Mouse (Mus musculus): ENCODE data around the gene Mybpc1. TPM values are rescaled to one million over a fixed set of nuclear protein-coding genes. Genes with fewer than 3 reads are reported as not detected.

The Mybpc1 gene
- polyA plus RNA-seq, 1 experiment from 2014 or later = 11.4 TPM

DNA sequence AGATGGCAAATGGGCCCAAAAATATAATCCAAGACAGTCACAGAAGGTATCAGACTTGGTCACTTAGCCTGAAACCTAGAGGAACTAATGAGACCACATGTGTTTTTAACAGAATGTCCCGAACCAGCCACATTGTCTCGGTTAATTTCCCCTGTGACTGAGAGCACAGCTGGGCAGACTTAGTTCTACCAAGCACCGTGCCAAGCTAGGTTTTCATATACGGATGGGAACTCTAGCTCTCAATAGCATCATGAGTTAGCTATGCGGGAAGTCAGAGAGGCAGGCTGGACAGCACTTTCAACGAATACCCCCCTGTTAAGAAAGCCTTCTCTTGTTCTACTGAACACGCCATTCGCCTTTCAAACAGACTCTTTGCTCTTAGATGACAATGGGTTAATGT, 1.1 kb upstream of the Mybpc1 start:
- no peaks in the 10 kb centered on the region for H3K9me3 ChIP-seq (replicated peaks)
- no peak for ATAC-seq (ENCODE audit: insufficient read depth)
- H3K9ac ChIP-seq = no peak overlapping the region
- H3K27ac ChIP-seq (replicated peaks) = no peak overlapping the region
- 67% methylated on average over 8 of the region's 8 CpGs for WGBS (ENCODE audit: insufficient replicate concordance)
- H3K4me2 ChIP-seq = no peak overlapping the region
- no peaks in the 10 kb centered on the region for H3K4me1 ChIP-seq (replicated peaks)
- H3K36me3 ChIP-seq (replicated peaks) = no peaks in the 10 kb centered on the region
- H3K4me3 ChIP-seq (replicated peaks) = no peak overlapping the region
- no peaks in the 10 kb centered on the region for H3K27me3 ChIP-seq

GRCm38 (mm10) chr10:88603773-88604172, 1.2 kb downstream of the Mybpc1 start:
- WGBS (ENCODE audit: insufficient replicate concordance) = 40% methylated on average over 2 of the region's 2 CpGs
- Histone ChIP-seq H3K4me1 (replicated peaks) (no peaks in the 10 kb centered on the region), H3K9me3 (replicated peaks) (no peaks in the 10 kb centered on the region), H3K36me3 (replicated peaks) (no peaks in the 10 kb centered on the region), H3K27me3 (no peaks in the 10 kb centered on the region), H3K4me2 (no peak overlapping the region), H3K4me3 (replicated peaks) (no peak overlapping the region), H3K9ac (no peak overlapping the region), H3K27ac (replicated peaks) (no peak overlapping the region)
- ATAC-seq (ENCODE audit: insufficient read depth) = no peak

DNA sequence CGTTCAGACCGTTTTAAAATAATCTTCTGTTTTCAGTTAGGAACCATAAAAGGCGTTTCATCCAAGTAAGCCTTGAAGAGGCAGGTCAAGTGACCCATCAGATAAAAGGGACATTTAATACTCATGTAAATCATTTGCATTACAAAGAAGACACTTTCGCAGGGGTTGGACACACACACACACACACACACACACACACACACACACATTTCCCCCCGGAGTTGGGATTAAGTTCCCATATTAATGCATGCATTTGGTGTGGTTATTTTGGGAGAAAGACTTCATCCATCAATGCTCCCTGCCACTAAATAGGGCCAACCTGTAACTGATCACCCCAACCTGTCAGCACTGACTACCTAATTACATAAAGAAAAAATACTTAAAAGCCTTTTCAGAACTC, 1.7 kb downstream of the Mybpc1 start:
- ATAC-seq (ENCODE audit: insufficient read depth) = no peak
- Histone ChIP-seq H3K4me1 (replicated peaks) (no peaks in the 10 kb centered on the region), H3K4me2 (no peak overlapping the region), H3K9me3 (replicated peaks) (no peaks in the 10 kb centered on the region), H3K27me3 (no peaks in the 10 kb centered on the region), H3K36me3 (replicated peaks) (no peaks in the 10 kb centered on the region), H3K27ac (replicated peaks) (no peak overlapping the region), H3K4me3 (replicated peaks) (no peak overlapping the region), H3K9ac (no peak overlapping the region)
- 59% methylated on average over 5 of the region's 5 CpGs for WGBS (ENCODE audit: insufficient replicate concordance)

DNA sequence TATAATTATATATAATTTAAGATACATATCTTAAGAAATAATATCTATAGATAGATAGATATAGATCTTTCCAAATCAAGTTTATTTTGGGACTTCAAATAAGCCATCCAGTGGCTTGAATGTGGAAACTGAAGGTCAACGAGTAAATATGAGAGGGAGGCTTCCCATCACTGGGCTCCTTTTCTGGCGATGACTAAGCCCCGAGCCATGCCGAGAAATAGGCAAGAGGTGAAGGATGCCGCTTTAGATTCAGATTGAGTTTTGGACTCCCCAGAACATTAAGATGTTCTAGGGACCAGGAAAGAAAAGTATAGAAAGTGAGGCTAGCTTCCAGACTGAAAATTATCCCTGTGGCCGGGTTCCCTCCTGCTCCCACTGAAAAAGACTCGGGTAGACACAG, 4.4 kb downstream of the Mybpc1 start:
- Histone ChIP-seq H3K4me1 (replicated peaks) (no peaks in the 10 kb centered on the region), H3K27ac (replicated peaks) (no peak overlapping the region), H3K27me3 (no peaks in the 10 kb centered on the region), H3K9ac (no peak overlapping the region), H3K4me2 (no peak overlapping the region), H3K4me3 (replicated peaks) (no peak overlapping the region), H3K36me3 (replicated peaks) (no peaks in the 10 kb centered on the region), H3K9me3 (replicated peaks) (no peaks in the 10 kb centered on the region)
- no peak for ATAC-seq (ENCODE audit: insufficient read depth)
- WGBS (ENCODE audit: insufficient replicate concordance) = 75% methylated on average over 7 of the region's 7 CpGs

DNA sequence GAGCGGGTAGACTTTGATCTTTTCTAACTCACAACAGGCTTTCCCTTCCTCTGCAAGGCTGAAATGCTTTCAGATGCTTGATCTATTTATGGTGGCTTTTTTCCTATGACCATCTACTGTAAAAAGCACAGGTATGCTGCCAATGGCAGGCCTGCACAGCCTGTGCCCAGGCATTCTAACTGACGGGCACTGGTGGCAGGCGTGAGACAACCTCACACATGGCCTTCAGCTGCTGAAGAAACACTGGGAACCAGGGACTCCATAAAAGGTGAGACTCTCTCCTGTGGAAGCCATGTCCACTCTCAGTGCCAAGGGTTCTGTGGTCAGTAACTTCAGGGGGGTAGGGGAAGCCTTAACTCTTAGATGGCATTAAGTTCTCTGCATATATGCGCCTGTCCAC, 12.6 kb downstream of the Mybpc1 start:
- H3K4me1 ChIP-seq (replicated peaks) = no peaks in the 10 kb centered on the region
- no peaks in the 10 kb centered on the region for H3K27me3 ChIP-seq
- no peak overlapping the region for H3K4me2 ChIP-seq
- WGBS (ENCODE audit: insufficient replicate concordance) = 74% methylated on average over 4 of the region's 4 CpGs
- H3K27ac ChIP-seq (replicated peaks) = no peak overlapping the region
- no peaks in the 10 kb centered on the region for H3K9me3 ChIP-seq (replicated peaks)
- ATAC-seq (ENCODE audit: insufficient read depth) = no peak
- H3K9ac ChIP-seq = no peak overlapping the region
- no peak overlapping the region for H3K4me3 ChIP-seq (replicated peaks)
- no peaks in the 10 kb centered on the region for H3K36me3 ChIP-seq (replicated peaks)

- no peak overlapping the region for H3K4me2 ChIP-seq
- no peaks in the 10 kb centered on the region for H3K36me3 ChIP-seq (replicated peaks)
- no peak overlapping the region for H3K27ac ChIP-seq (replicated peaks)
- WGBS (ENCODE audit: insufficient replicate concordance) = 67% methylated on average over 12 of the region's 12 CpGs
- no peaks in the 10 kb centered on the region for H3K27me3 ChIP-seq
- H3K4me3 ChIP-seq (replicated peaks) = no peak overlapping the region
- H3K9ac ChIP-seq = no peak overlapping the region
- no peaks in the 10 kb centered on the region for H3K9me3 ChIP-seq (replicated peaks)
- ATAC-seq (ENCODE audit: insufficient read depth) = no peak
- H3K4me1 ChIP-seq (replicated peaks) = no peaks in the 10 kb centered on the region
Measured at GRCm38 (mm10) chr10:88591042-88591441, 13.9 kb downstream of the Mybpc1 start.

- Histone ChIP-seq H3K27ac (replicated peaks) (no peak overlapping the region), H3K4me2 (no peak overlapping the region), H3K9me3 (replicated peaks) (no peaks in the 10 kb centered on the region), H3K4me3 (replicated peaks) (no peak overlapping the region), H3K9ac (no peak overlapping the region), H3K4me1 (replicated peaks) (no peaks in the 10 kb centered on the region), H3K36me3 (replicated peaks) (no peaks in the 10 kb centered on the region), H3K27me3 (no peaks in the 10 kb centered on the region)
- WGBS (ENCODE audit: insufficient replicate concordance) = 75% methylated on average over 11 of the region's 11 CpGs
- ATAC-seq (ENCODE audit: insufficient read depth) = no peak
Measured at GRCm38 (mm10) chr10:88584469-88584868, 20.5 kb downstream of the Mybpc1 start.

- WGBS (ENCODE audit: insufficient replicate concordance) = 67% methylated on average over 5 of the region's 5 CpGs
- H3K36me3 ChIP-seq (replicated peaks) = no peaks in the 10 kb centered on the region
- H3K4me1 ChIP-seq (replicated peaks) = no peaks in the 10 kb centered on the region
- H3K27me3 ChIP-seq = no peaks in the 10 kb centered on the region
- H3K27ac ChIP-seq (replicated peaks) = no peak overlapping the region
- H3K9me3 ChIP-seq (replicated peaks) = no peaks in the 10 kb centered on the region
- no peak overlapping the region for H3K4me3 ChIP-seq (replicated peaks)
- H3K4me2 ChIP-seq = no peak overlapping the region
- no peak overlapping the region for H3K9ac ChIP-seq
- ATAC-seq (ENCODE audit: insufficient read depth) = no peak
Measured at GRCm38 (mm10) chr10:88580786-88581185, 24.2 kb downstream of the Mybpc1 start.

DNA sequence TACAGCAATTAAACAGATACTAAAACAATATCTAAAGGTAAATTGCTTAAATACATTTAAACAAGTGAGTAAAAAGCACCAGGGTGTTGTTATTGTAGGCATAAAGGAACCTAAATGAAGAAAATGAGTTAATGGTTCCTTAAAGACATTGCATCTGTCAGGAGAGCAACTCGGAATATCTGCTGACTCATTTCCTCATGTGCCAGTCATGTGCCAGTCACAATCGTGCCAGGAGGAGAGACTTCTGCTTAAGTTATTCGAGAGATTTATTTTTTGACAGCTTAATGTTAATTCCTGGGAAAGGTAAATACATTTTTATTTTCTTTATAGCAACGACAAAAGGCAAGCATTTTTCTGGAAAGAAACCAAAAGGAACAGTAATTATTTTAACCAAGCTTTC, 26.3 kb downstream of the Mybpc1 start:
- H3K4me3 ChIP-seq (replicated peaks) = no peak overlapping the region
- no peaks in the 10 kb centered on the region for H3K9me3 ChIP-seq (replicated peaks)
- ATAC-seq (ENCODE audit: insufficient read depth) = no peak
- no peak overlapping the region for H3K9ac ChIP-seq
- H3K27ac ChIP-seq (replicated peaks) = no peak overlapping the region
- H3K36me3 ChIP-seq (replicated peaks) = no peaks in the 10 kb centered on the region
- H3K4me2 ChIP-seq = no peak overlapping the region
- 25% methylated on average over 4 of the region's 4 CpGs for WGBS (ENCODE audit: insufficient replicate concordance)
- no peaks in the 10 kb centered on the region for H3K27me3 ChIP-seq
- no peaks in the 10 kb centered on the region for H3K4me1 ChIP-seq (replicated peaks)

DNA sequence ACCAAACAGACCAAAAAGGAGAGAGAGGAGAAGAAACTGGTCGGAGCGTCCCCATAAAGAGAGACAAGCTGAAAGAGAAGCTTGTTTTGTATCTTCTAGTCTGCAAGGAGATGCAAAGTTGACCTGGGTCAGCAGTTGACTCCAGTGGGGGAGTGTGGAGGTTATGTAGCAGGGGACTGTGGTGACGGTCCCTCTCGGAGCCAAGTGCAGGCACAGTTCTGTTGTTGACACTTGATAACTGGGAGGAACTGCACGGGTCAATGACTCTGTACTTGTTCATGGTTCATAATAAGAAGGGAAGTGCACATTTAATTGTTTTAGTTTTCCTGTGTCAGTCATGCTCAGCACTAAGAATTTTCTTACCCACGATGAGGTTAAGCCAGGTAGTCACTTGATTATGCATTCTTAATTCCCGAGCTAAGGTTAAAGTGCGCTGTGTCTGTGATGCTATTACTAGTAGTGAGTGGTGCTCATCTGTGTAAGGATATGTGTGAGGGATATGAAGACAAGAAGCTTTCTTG, 30.8 kb downstream of the Mybpc1 start:
- Histone ChIP-seq H3K27me3 (no peaks in the 10 kb centered on the region), H3K9ac (no peak overlapping the region), H3K4me1 (replicated peaks) (no peaks in the 10 kb centered on the region), H3K36me3 (replicated peaks) (no peaks in the 10 kb centered on the region), H3K27ac (replicated peaks) (no peak overlapping the region), H3K4me2 (no peak overlapping the region), H3K9me3 (replicated peaks) (no peaks in the 10 kb centered on the region), H3K4me3 (replicated peaks) (no peak overlapping the region)
- no peak for ATAC-seq (ENCODE audit: insufficient read depth)
- WGBS (ENCODE audit: insufficient replicate concordance) = 69% methylated on average over 8 of the region's 8 CpGs

DNA sequence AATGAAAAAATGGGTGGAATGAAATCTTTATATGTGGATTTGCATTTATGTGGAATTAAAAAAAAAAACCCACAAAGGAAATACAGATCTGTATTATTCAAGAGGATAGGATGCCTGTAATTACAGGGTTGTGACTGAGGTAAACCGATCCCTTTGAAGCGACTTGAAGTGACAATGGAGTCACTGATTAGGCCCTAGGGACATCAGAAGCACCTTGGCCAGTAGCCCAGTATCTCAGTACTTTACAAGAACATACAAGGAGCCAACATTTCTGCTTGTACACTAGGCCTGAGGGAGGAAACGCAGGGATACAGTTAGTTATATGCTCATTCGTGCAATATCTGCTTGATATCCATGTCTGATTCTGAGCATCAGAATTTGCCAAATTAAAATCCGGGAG, 32.8 kb downstream of the Mybpc1 start:
- WGBS (ENCODE audit: insufficient replicate concordance) = 62% methylated on average over 5 of the region's 5 CpGs

DNA sequence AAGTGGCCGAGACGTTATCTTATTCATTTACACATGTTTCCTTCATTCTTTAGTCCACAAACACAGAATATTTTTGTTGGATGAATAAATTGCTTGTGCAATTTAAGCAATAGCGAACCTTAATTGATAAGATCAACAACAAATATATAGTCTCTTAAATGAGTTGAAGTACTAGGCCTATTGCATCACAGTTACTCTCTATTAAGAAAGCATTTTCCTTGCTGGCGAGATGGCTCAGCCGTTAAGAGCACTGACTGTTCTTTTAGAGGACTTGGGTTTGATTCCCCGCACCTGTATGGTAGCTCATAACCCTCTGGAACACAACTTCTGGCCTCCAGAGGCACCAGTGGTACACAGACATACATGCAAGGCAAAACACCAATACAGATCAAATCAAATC, 47.9 kb downstream of the Mybpc1 start:
- no peak overlapping the region for H3K9ac ChIP-seq
- WGBS (ENCODE audit: insufficient replicate concordance) = 68% methylated on average over 6 of the region's 6 CpGs
- no peaks in the 10 kb centered on the region for H3K4me1 ChIP-seq (replicated peaks)
- H3K4me2 ChIP-seq = no peak overlapping the region
- H3K27me3 ChIP-seq = no peaks in the 10 kb centered on the region
- no peak overlapping the region for H3K4me3 ChIP-seq (replicated peaks)
- H3K36me3 ChIP-seq (replicated peaks) = no peaks in the 10 kb centered on the region
- no peak overlapping the region for H3K27ac ChIP-seq (replicated peaks)
- H3K9me3 ChIP-seq (replicated peaks) = no peaks in the 10 kb centered on the region
- no peak for ATAC-seq (ENCODE audit: insufficient read depth)

More for the DNA sequence above, 32.8 kb downstream of the Mybpc1 start:
- Histone ChIP-seq H3K9ac (no peak overlapping the region), H3K4me1 (replicated peaks) (no peaks in the 10 kb centered on the region), H3K36me3 (replicated peaks) (no peaks in the 10 kb centered on the region), H3K27ac (replicated peaks) (no peak overlapping the region), H3K9me3 (replicated peaks) (no peaks in the 10 kb centered on the region), H3K4me3 (replicated peaks) (no peak overlapping the region), H3K27me3 (no peaks in the 10 kb centered on the region), H3K4me2 (no peak overlapping the region)
- ATAC-seq (ENCODE audit: insufficient read depth) = no peak
